Mouse (Mus musculus) liver, embryonic 11.5 days (tissue): ENCODE data around the gene Plcl1. TPM values are rescaled to one million over a fixed set of nuclear protein-coding genes. Genes with fewer than 3 reads are reported as not detected.
"Not testable (repeated sequence)": the region's sequence is repeated elsewhere in the genome, so short reads cannot be mapped to it uniquely, and the experiment has no call there.

Experiments
- ATAC-seq: fragments of 200-750 bp; cut with Nextera tagmentation; replicated peaks from 2 replicates; pipeline ENCODE4 v1.8.0; 2017; ENCODE audit warnings: moderate number of reproducible peaks, mild to moderate bottlenecking, moderate TSS enrichment, moderate library complexity; ENCODE audit not compliant: low FRiP score
- DNase-seq: peaks from one replicate; pipeline ENCODE4 v3.0.0-alpha.2; 2017; ENCODE audit warnings: low spot score
- H3K27ac ChIP-seq: fragments of 300-500 bp; sonication (generic); 2 replicates; pipeline ENCODE4 v1.5.1; 2014; ENCODE audit warnings: mild to moderate bottlenecking, low read depth, low read length, control low read depth
- H3K27me3 ChIP-seq: fragments of 300-500 bp; sonication (generic); replicated peaks from 2 replicates; pipeline ENCODE4 v1.6.1; 2014; ENCODE audit warnings: low read length, mixed read lengths; ENCODE audit not compliant: control insufficient read depth, insufficient read depth
- H3K36me3 ChIP-seq: fragments of 300-500 bp; sonication (generic); 2 replicates; pipeline ENCODE4 v1.6.1; 2014; ENCODE audit warnings: mild to moderate bottlenecking, low read length, moderate library complexity, mixed read lengths; ENCODE audit not compliant: control insufficient read depth, insufficient read depth
- H3K4me1 ChIP-seq: fragments of 300-500 bp; sonication (generic); replicated peaks from 2 replicates; pipeline ENCODE4 v1.6.1; 2014; ENCODE audit warnings: low read length, mixed read lengths; ENCODE audit not compliant: control insufficient read depth, insufficient read depth
- H3K4me2 ChIP-seq: fragments of 300-500 bp; sonication (generic); 2 replicates; pipeline ENCODE4 v1.6.1; 2014; ENCODE audit warnings: mild to moderate bottlenecking, control low read depth, moderate library complexity
- H3K4me3 ChIP-seq: fragments of 300-500 bp; sonication (generic); 2 replicates; pipeline ENCODE4 v1.5.1; 2014; ENCODE audit warnings: low read depth, low read length, control low read depth
- H3K9ac ChIP-seq: fragments of 300-500 bp; sonication (generic); 2 replicates; pipeline ENCODE4 v1.6.1; 2014; ENCODE audit warnings: low read depth, low read length, control low read depth
- H3K9me3 ChIP-seq: fragments of 300-500 bp; sonication (generic); 2 replicates; pipeline ENCODE4 v1.6.1; 2016; ENCODE audit warnings: low read length, inconsistent platforms, mixed read lengths; ENCODE audit not compliant: control insufficient read depth
- WGBS: fragments of 180-500 bp; shearing (Covaris S2); extraction: QIAGEN DNeasy Blood & Tissue Kit; methylation state at CpG from one replicate; pipeline ENCODE4 v1.1.7; 2014; 5-methylcytosine and 5-hydroxymethylcytosine counted together
- polyA plus RNA-seq: library from polyadenylated mRNA; unstranded; fragments of >200 nt; fragmentation: Nextera tagmentation; extraction: Ambion mirVana; gene quantifications from 2 replicates; pipeline ENCODE4 v1.2.1, GENCODE M21; 2014

Gene Plcl1
- polyA plus RNA-seq, 1 experiment from 2014 or later = 0.63 TPM

- H3K4me3 ChIP-seq = no peak overlapping the region
- ATAC-seq = no peak
- WGBS = 72% methylated on average over 2 of the region's 2 CpGs
Measured at GRCm38 (mm10) chr1:55488261-55488660, 82.5 kb downstream of the Plcl1 start.

GRCm38 (mm10) chr1:55489355-55489754 lies 83.6 kb downstream of the Plcl1 start:
- Histone ChIP-seq H3K36me3 (no peaks in the 10 kb centered on the region), H3K9ac (no peak overlapping the region), H3K27ac (no peak overlapping the region), H3K4me1 (no peaks in the 10 kb centered on the region), H3K4me3 (no peak overlapping the region), H3K4me2 (no peak overlapping the region), H3K9me3 (no peaks in the 10 kb centered on the region), H3K27me3 (no peaks in the 10 kb centered on the region)
- no peak for ATAC-seq
- WGBS = 53% methylated on average over 6 of the region's 6 CpGs
- no peak for DNase-seq

More at GRCm38 (mm10) chr1:55488261-55488660, 82.5 kb downstream of the Plcl1 start:
- Histone ChIP-seq H3K9ac (no peak overlapping the region), H3K4me1 (no peaks in the 10 kb centered on the region), H3K27ac (no peak overlapping the region), H3K9me3 (no peaks in the 10 kb centered on the region), H3K27me3 (no peaks in the 10 kb centered on the region), H3K36me3 (no peaks in the 10 kb centered on the region), H3K4me2 (no peak overlapping the region)
- DNase-seq = no peak

- Histone ChIP-seq H3K9ac (no peak overlapping the region), H3K4me3 (no peak overlapping the region), H3K9me3 (no peaks in the 10 kb centered on the region), H3K36me3 (no peaks in the 10 kb centered on the region), H3K4me2 (no peak overlapping the region), H3K27me3 (no peaks in the 10 kb centered on the region), H3K4me1 (no peaks in the 10 kb centered on the region), H3K27ac (no peak overlapping the region)
- DNase-seq (no peak), ATAC-seq (no peak)
- 57% methylated on average over 1 of the region's 1 CpGs for WGBS
Measured at GRCm38 (mm10) chr1:55499872-55500271, 94.2 kb downstream of the Plcl1 start.

- no peaks in the 10 kb centered on the region for H3K4me1 ChIP-seq
- ATAC-seq (no peak), DNase-seq (no peak)
- no peaks in the 10 kb centered on the region for H3K36me3 ChIP-seq
- no peaks in the 10 kb centered on the region for H3K9me3 ChIP-seq
- no peaks in the 10 kb centered on the region for H3K27me3 ChIP-seq
- no peak overlapping the region for H3K4me3 ChIP-seq
- WGBS = 86% methylated on average over 2 of the region's 2 CpGs
- H3K4me2 ChIP-seq = no peak overlapping the region
- no peak overlapping the region for H3K27ac ChIP-seq
- no peak overlapping the region for H3K9ac ChIP-seq
Measured at GRCm38 (mm10) chr1:55500981-55501682, 95.4 kb downstream of the Plcl1 start.

DNA sequence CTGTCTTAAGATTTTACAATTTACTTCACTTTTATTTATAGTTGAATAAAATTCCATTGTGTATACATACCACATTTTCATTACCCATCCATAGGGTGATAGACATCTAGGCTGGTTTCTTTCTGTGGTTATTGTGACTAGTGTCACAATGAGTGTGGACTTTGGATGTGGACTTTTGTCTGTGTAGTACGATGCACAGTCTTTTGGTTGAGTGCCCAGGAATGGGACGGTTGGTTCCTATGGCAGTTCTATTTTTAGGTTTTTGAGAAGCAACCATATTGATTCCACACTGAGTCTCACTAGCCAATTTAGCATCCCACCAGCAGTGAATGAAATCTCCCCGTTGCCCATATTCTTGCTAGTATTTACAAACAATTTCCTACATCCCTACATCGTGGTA lies 100.1 kb downstream of the Plcl1 start:
- no peaks in the 10 kb centered on the region for H3K27me3 ChIP-seq
- WGBS = 68% methylated on average over 4 of the region's 4 CpGs
- H3K9ac ChIP-seq = no peak overlapping the region
- DNase-seq = no peak
- H3K27ac ChIP-seq = no peak overlapping the region
- no peaks in the 10 kb centered on the region for H3K9me3 ChIP-seq
- no peak for ATAC-seq
- H3K4me3 ChIP-seq = no peak overlapping the region
- H3K4me1 ChIP-seq = no peaks in the 10 kb centered on the region
- H3K4me2 ChIP-seq = no peak overlapping the region
- H3K36me3 ChIP-seq = no peaks in the 10 kb centered on the region

DNA sequence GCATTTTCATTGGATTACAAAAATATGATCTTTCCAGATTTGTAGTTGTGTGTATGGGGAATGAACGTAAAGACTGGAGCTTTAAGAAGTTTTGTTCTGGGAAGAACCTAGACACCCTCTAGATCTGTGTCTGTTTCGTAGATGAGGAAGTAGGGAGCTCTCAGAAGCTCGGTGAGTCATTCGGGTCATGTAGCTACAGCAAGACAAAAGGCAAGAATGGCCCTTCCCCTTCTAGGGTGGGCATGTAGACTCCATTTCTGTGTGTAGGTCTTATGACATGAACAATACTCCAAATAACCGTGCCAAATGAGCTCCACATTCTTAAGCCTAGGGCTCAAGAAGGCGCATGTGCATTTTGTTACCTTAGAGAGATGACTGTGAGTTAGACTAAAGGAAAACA lies 101.3 kb downstream of the Plcl1 start:
- no peaks in the 10 kb centered on the region for H3K4me1 ChIP-seq
- H3K9me3 ChIP-seq = no peaks in the 10 kb centered on the region
- no peak overlapping the region for H3K4me2 ChIP-seq
- no peaks in the 10 kb centered on the region for H3K27me3 ChIP-seq
- no peak for DNase-seq
- WGBS = 61% methylated on average over 6 of the region's 6 CpGs
- H3K27ac ChIP-seq = no peak overlapping the region
- ATAC-seq = no peak
- H3K4me3 ChIP-seq = no peak overlapping the region
- H3K36me3 ChIP-seq = no peaks in the 10 kb centered on the region
- H3K9ac ChIP-seq = no peak overlapping the region

DNA sequence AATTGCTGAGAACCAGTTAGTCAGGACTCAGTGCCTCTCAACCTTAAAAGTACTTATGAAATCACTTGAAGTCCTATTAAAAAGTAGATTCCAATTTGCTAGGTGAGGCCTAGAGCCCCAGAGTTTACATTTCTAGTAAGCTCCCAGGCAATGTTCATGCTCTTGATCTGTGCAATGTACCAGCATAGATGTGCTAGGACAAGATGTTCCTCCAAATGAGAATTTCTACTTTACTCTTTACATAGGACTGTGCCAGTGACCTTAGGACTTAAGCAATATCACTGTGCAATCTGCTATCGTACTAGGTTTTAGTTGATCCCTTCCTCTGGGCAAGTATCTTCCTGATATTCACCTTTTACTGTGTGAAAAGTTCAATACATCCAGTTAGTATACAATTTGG lies 103.9 kb downstream of the Plcl1 start:
- Histone ChIP-seq H3K36me3 (no peaks in the 10 kb centered on the region), H3K27ac (no peak overlapping the region), H3K4me1 (no peaks in the 10 kb centered on the region), H3K4me3 (no peak overlapping the region), H3K4me2 (no peak overlapping the region), H3K9ac (no peak overlapping the region), H3K9me3 (no peaks in the 10 kb centered on the region), H3K27me3 (no peaks in the 10 kb centered on the region)
- DNase-seq (no peak), ATAC-seq (no peak)
- WGBS = 85% methylated on average over 1 of the region's 1 CpGs

- 82% methylated on average over 3 of the region's 3 CpGs for WGBS
- DNase-seq (no peak), ATAC-seq (no peak)
- H3K36me3 ChIP-seq = no peaks in the 10 kb centered on the region
- no peak overlapping the region for H3K4me2 ChIP-seq
- no peak overlapping the region for H3K27ac ChIP-seq
- H3K9me3 ChIP-seq = no peaks in the 10 kb centered on the region
- H3K27me3 ChIP-seq = no peaks in the 10 kb centered on the region
- no peak overlapping the region for H3K4me3 ChIP-seq
- H3K9ac ChIP-seq = no peak overlapping the region
- no peaks in the 10 kb centered on the region for H3K4me1 ChIP-seq
Measured at GRCm38 (mm10) chr1:55512165-55512564, 106.4 kb downstream of the Plcl1 start.

GRCm38 (mm10) chr1:55512799-55513198 lies 107.1 kb downstream of the Plcl1 start:
- not testable (repeated sequence) for DNase-seq, H3K9ac ChIP-seq, H3K4me2 ChIP-seq, H3K9me3 ChIP-seq, H3K4me1 ChIP-seq, H3K27me3 ChIP-seq, H3K27ac ChIP-seq, H3K36me3 ChIP-seq, H3K4me3 ChIP-seq, ATAC-seq
- WGBS = 45% methylated on average over 2 of the region's 2 CpGs
